Mouse (Mus musculus): Measurements from ENCODE around the gene Mfrp. TPM values are rescaled to one million over a fixed set of nuclear protein-coding genes. Genes with fewer than 3 reads are reported as not detected.

Gene Mfrp
- 0.09 TPM in 1 of 2 replicates, not detected in the other for polyA plus RNA-seq (2012; rRNA removed)

GRCm38 (mm10) chr9:44101490-44101889 lies at the start of gene Mfrp:
Gene Mfrp, plus strand, starts transcription at chr9:44101729.
- WGBS: 97% methylated on average over 9 of the region's 9 CpGs
- no peaks in the 10 kb centered on the region; the same call in 1 of the 2 replicates for H3K36me3 ChIP-seq (ENCODE audit: control insufficient read depth, insufficient read depth, low read length)
- DNase-seq: no peak
- H3K4me1 ChIP-seq (replicated peaks; ENCODE audit: control insufficient read depth, insufficient read depth, low read length): peaks cover 3% of the 10 kb centered on the region; the same call in 1 of the 2 replicates
- no peak within 1 kb of the TSS for H3K4me3 ChIP-seq (ENCODE audit: control insufficient read depth, insufficient read depth, low read length)
- TF ChIP-seq POLR2A (IDR thresholded peaks at IDR 0.05; ENCODE audit: control insufficient read depth, extremely low read depth, insufficient read depth, low read length, poor library complexity) (no peak), CTCF (IDR thresholded peaks at IDR 0.05; ENCODE audit: borderline replicate concordance, control insufficient read depth, extremely low read depth, insufficient read depth, low read length, poor library complexity) (no peak)
- H3K27me3 ChIP-seq (ENCODE audit: control insufficient read depth, insufficient read depth, low read length): no peaks in the 10 kb centered on the region
- no peak within 1 kb of the TSS for H3K27ac ChIP-seq (ENCODE audit: control insufficient read depth, insufficient read depth, low read length)

DNA sequence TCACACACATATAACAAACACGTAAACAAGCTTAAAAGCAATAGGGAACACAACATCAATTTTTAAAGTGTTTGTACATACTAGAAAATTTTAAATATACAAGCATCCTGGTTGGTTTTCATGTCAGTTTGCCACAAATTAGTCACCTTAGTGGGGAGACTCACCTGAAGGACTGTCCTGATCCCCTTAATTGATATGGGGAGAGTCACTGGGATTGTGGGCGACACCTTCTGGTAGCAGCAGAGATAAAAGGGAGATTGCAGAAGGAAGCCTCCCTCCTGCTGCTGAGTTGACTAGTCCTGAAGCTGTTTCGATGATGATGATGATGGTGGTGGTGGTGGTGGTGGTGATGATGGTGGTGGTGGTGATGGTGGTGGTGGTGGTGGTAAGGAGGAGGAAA lies 48.7 kb upstream of the Mfrp start:
- DNase-seq: peak; percentile 53
- Histone ChIP-seq H3K4me3 (ENCODE audit: control insufficient read depth, insufficient read depth, low read length) (no peak overlapping the region), H3K4me1 (replicated peaks; ENCODE audit: control insufficient read depth, insufficient read depth, low read length) (peaks cover 24% of the 10 kb centered on the region), H3K36me3 (ENCODE audit: control insufficient read depth, insufficient read depth, low read length) (peaks cover 19% of the 10 kb centered on the region), H3K27ac (ENCODE audit: control insufficient read depth, insufficient read depth, low read length) (no peak overlapping the region), H3K27me3 (ENCODE audit: control insufficient read depth, insufficient read depth, low read length) (no peaks in the 10 kb centered on the region)
- no peak for TF ChIP-seq CTCF (IDR thresholded peaks at IDR 0.05; ENCODE audit: borderline replicate concordance, control insufficient read depth, extremely low read depth, insufficient read depth, low read length, poor library complexity)
- no peak for TF ChIP-seq POLR2A (IDR thresholded peaks at IDR 0.05; ENCODE audit: control insufficient read depth, extremely low read depth, insufficient read depth, low read length, poor library complexity)
- WGBS: 74% methylated on average over 3 of the region's 3 CpGs

GRCm38 (mm10) chr9:44053936-44054335 lies 47.6 kb upstream of the Mfrp start:
- no peak for DNase-seq
- TF ChIP-seq POLR2A (IDR thresholded peaks at IDR 0.05; ENCODE audit: control insufficient read depth, extremely low read depth, insufficient read depth, low read length, poor library complexity): no peak
- no peak for TF ChIP-seq CTCF (IDR thresholded peaks at IDR 0.05; ENCODE audit: borderline replicate concordance, control insufficient read depth, extremely low read depth, insufficient read depth, low read length, poor library complexity)
- Histone ChIP-seq H3K36me3 (ENCODE audit: control insufficient read depth, insufficient read depth, low read length) (peaks cover 8% of the 10 kb centered on the region), H3K27me3 (ENCODE audit: control insufficient read depth, insufficient read depth, low read length) (no peaks in the 10 kb centered on the region), H3K4me1 (replicated peaks; ENCODE audit: control insufficient read depth, insufficient read depth, low read length) (peaks cover 13% of the 10 kb centered on the region), H3K27ac (ENCODE audit: control insufficient read depth, insufficient read depth, low read length) (no peak overlapping the region), H3K4me3 (ENCODE audit: control insufficient read depth, insufficient read depth, low read length) (no peak overlapping the region)
- WGBS: 74% methylated on average over 1 of the region's 1 CpGs

DNA sequence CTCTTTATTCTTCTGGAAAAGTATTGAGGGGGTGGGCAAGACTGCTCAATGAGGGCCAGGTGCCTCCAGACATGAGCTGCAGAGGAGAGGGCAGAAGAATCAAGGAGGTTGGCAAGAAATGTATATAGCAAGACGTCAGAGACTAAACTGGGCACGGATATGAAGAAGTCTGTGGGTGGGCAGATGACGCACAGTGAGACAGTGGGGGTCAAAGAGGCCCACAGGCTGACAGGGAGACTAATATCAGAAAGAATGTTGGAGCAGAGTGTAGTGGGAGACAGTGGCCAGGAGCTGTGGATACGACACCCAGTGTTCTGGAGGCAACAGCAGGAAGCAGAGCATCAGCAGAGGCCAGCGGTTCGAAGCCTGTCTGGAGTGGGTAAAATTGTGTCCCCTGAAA lies 42.9 kb upstream of the Mfrp start:
- no peaks in the 10 kb centered on the region for H3K27me3 ChIP-seq (ENCODE audit: control insufficient read depth, insufficient read depth, low read length)
- no peak overlapping the region for H3K4me3 ChIP-seq (ENCODE audit: control insufficient read depth, insufficient read depth, low read length)
- no peaks in the 10 kb centered on the region for H3K4me1 ChIP-seq (replicated peaks; ENCODE audit: control insufficient read depth, insufficient read depth, low read length)
- TF ChIP-seq POLR2A (IDR thresholded peaks at IDR 0.05; ENCODE audit: control insufficient read depth, extremely low read depth, insufficient read depth, low read length, poor library complexity) (no peak), CTCF (IDR thresholded peaks at IDR 0.05; ENCODE audit: borderline replicate concordance, control insufficient read depth, extremely low read depth, insufficient read depth, low read length, poor library complexity) (no peak)
- H3K36me3 ChIP-seq (ENCODE audit: control insufficient read depth, insufficient read depth, low read length): no peaks in the 10 kb centered on the region
- no peak for DNase-seq
- H3K27ac ChIP-seq (ENCODE audit: control insufficient read depth, insufficient read depth, low read length): no peak overlapping the region
- 93% methylated on average over 6 of the region's 6 CpGs for WGBS

DNA sequence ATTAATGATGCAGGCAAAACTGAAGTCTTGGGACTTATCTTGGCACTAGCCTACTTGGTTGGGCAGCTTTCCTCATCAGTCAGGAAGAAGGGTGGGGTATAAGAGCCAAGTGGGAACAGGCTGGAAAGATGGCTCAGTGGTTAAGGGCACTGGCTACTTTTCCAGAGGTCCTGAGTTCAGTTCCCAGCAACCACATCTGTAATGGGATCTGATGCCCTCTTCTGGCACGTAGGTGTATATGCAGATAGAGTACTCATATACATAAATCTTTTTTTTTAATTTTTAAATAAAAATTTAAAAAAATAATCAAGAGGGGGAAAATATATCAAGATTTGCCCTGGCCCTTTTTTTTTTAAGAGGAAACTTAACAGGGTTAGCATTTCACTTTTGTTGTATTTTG lies 36.4 kb upstream of the Mfrp start:
- no peaks in the 10 kb centered on the region for H3K36me3 ChIP-seq (ENCODE audit: control insufficient read depth, insufficient read depth, low read length)
- peaks cover 17% of the 10 kb centered on the region for H3K4me1 ChIP-seq (replicated peaks; ENCODE audit: control insufficient read depth, insufficient read depth, low read length)
- H3K4me3 ChIP-seq (ENCODE audit: control insufficient read depth, insufficient read depth, low read length): no peak overlapping the region
- H3K27me3 ChIP-seq (ENCODE audit: control insufficient read depth, insufficient read depth, low read length): no peaks in the 10 kb centered on the region
- TF ChIP-seq POLR2A (IDR thresholded peaks at IDR 0.05; ENCODE audit: control insufficient read depth, extremely low read depth, insufficient read depth, low read length, poor library complexity): no peak
- TF ChIP-seq CTCF (IDR thresholded peaks at IDR 0.05; ENCODE audit: borderline replicate concordance, control insufficient read depth, extremely low read depth, insufficient read depth, low read length, poor library complexity): no peak
- no peak overlapping the region for H3K27ac ChIP-seq (ENCODE audit: control insufficient read depth, insufficient read depth, low read length)
- 59% methylated on average over 1 of the region's 1 CpGs for WGBS
- DNase-seq: no peak

DNA sequence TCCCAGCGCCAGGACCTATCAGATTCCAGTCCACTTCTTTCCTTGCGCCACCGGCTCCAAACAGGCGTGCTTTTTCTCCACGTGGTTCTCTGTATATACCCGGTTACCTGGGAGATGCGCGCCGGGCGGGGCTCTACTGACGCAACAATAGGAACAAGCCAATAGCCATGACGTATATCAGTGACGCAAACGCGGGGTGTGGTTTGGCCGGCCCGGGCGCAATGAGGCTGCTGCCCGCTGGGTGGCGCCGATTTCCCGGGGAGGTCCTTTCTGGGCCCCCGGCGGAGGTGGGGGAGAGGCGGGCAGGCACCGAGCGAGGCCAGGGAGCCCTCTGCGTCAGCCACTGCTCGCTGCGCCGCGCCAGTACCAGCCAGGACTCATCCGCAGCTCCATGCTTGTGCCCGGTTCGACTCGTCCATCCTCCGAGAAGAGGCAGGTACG lies 34.7 kb upstream of the Mfrp start, which contains the start of gene Usp2:
Gene Usp2, plus strand, starts transcription at position 237 of the 441 bp plus-strand sequence.
- DNase-seq: peak; percentile 100
- Histone ChIP-seq H3K36me3 (ENCODE audit: control insufficient read depth, insufficient read depth, low read length) (no peaks in the 10 kb centered on the region), H3K4me1 (replicated peaks; ENCODE audit: control insufficient read depth, insufficient read depth, low read length) (peaks cover 25% of the 10 kb centered on the region), H3K27ac (ENCODE audit: control insufficient read depth, insufficient read depth, low read length) (no peak within 1 kb of the TSS), H3K4me3 (ENCODE audit: control insufficient read depth, insufficient read depth, low read length) (peak within 1 kb of the TSS; percentile 69), H3K27me3 (ENCODE audit: control insufficient read depth, insufficient read depth, low read length) (no peaks in the 10 kb centered on the region)
- TF ChIP-seq CTCF (IDR thresholded peaks at IDR 0.05; ENCODE audit: borderline replicate concordance, control insufficient read depth, extremely low read depth, insufficient read depth, low read length, poor library complexity): peak; percentile 97
- no peak for TF ChIP-seq POLR2A (IDR thresholded peaks at IDR 0.05; ENCODE audit: control insufficient read depth, extremely low read depth, insufficient read depth, low read length, poor library complexity)
- WGBS: under 1% methylated on average over 38 of the region's 38 CpGs
